Mouse (Mus musculus) layer of hippocampus, adult 2 months (tissue): ENCODE results near the gene Pcdh19. TPM values are rescaled to one million over a fixed set of nuclear protein-coding genes. Genes with fewer than 3 reads are reported as not detected.

ENCODE experiments used
- DNase-seq, 2 experiments: peaks; one replicate each; pipeline ENCODE4 v3.0.0; 2022; ENCODE audit warnings: low spot score in 2 of 2
- H3K27ac ChIP-seq: fragments of 200-600 bp; 2 replicates; pipeline ENCODE4 v1.8.1; 2022
- H3K4me3 ChIP-seq: fragments of 200-600 bp; 2 replicates; pipeline ENCODE4 v1.8.1; 2022; ENCODE audit warnings: mild to moderate bottlenecking
- CTCF ChIP-seq: fragments of 200-600 bp; conservative IDR thresholded peaks from 2 replicates; pipeline ENCODE4 v1.8.1; 2022; ENCODE audit warnings: antibody characterized with exemption, mild to moderate bottlenecking, moderate library complexity
- total RNA-seq, 2 experiments: library from RNA; stranded (reverse); gene quantifications; 2 replicates each; pipeline ENCODE4 v1.2.3; 2021

The Pcdh19 gene
- total RNA-seq, 2 experiments from 2014 or later: 67.1 to 80.2 TPM

GRCm38 (mm10) chrX:133688156-133688555 is 631 bp downstream of the Pcdh19 start:
- Histone ChIP-seq H3K27ac (peak overlapping the region; percentile 86), H3K4me3 (peak overlapping the region; percentile 71)
- no peak for DNase-seq
- TF ChIP-seq CTCF: no peak

DNA sequence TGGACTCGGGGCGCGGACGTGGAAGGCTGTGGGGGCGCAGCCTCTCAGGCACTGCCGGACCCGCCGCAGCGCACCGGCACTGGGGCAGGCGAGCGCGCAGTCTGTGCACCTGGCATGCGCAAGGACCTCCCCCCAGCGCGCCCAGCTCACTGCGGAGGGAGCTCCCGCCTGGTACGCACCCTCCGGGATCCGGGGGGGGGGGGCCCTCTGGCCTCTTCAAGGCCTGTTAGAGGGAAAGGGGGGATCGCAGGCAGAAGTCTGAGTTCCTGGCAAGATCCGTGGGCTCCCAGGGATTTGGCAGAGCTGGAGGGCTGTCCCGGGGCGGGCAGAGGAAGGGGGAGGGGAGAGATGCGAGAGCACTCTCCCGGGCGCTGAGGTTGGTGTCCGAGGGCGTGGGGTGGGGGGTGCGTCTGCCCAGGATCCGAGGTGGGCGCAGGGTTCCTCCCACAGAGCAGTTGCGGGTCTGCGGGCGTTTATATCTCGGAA is 1.1 kb downstream of the Pcdh19 start:
- no peak for DNase-seq
- no peak for TF ChIP-seq CTCF
- Histone ChIP-seq H3K27ac (peak overlapping the region; percentile 86), H3K4me3 (peak overlapping the region; percentile 71)

- Histone ChIP-seq H3K4me3 (peak overlapping the region; percentile 71), H3K27ac (peak overlapping the region; percentile 86; the same call in 1 of the 2 replicates)
- no peak for DNase-seq
- TF ChIP-seq CTCF: no peak
These were observed 2.1 kb downstream of the Pcdh19 start for GRCm38 (mm10) chrX:133686533-133687311.

DNA sequence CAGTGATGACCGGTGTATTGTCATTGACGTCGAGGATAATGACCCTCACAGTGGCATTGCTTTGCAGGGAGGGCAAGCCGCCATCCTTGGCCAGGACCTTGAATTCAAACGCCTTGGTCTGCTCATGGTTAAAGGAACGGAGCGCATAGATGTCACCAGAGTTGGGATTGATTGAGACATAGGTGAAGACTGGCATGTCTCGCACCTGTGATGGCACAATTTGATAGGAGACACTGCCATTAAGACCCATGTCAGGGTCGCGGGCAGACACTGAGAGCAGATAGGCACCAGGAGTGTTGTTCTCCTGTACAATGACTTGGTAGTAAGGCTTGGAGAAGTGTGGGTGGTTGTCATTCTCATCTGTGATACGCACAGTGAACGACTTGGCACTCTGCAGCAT is 3.2 kb downstream of the Pcdh19 start:
- peak overlapping the region; percentile 71 for H3K4me3 ChIP-seq
- no peak for TF ChIP-seq CTCF
- no peak for DNase-seq
- peak overlapping the region; percentile 86 for H3K27ac ChIP-seq

DNA sequence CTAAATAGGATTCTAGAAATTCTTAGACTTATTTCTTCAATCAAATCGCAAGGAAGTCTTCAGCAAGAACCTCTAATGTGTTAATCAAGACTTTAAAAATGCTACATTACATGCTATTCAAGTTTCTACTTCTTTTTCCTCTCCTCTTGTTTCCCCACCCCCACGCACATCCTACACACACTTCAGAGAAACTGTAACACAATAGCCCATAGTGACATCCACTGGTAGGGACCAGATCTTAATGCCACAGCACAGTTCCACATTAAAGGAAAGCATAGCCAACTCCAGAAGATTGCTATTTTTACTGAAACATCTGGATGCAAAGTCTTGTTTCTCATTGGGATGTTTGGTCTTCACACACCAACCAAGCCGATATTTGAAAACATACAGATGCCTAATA is 4.8 kb downstream of the Pcdh19 start:
- Histone ChIP-seq H3K27ac (peak overlapping the region; percentile 36; the same call in 1 of the 2 replicates), H3K4me3 (peak overlapping the region; percentile 71)
- no peak for TF ChIP-seq CTCF
- no peak for DNase-seq

- H3K27ac ChIP-seq: no peak overlapping the region
- TF ChIP-seq CTCF: no peak
- DNase-seq: no peak
- H3K4me3 ChIP-seq: no peak overlapping the region
These were observed 13.7 kb downstream of the Pcdh19 start for GRCm38 (mm10) chrX:133675121-133675520.

- no peak overlapping the region for H3K4me3 ChIP-seq
- TF ChIP-seq CTCF: no peak
- H3K27ac ChIP-seq: no peak overlapping the region
- DNase-seq: no peak
These were observed 15.0 kb downstream of the Pcdh19 start for GRCm38 (mm10) chrX:133673796-133674195.

DNA sequence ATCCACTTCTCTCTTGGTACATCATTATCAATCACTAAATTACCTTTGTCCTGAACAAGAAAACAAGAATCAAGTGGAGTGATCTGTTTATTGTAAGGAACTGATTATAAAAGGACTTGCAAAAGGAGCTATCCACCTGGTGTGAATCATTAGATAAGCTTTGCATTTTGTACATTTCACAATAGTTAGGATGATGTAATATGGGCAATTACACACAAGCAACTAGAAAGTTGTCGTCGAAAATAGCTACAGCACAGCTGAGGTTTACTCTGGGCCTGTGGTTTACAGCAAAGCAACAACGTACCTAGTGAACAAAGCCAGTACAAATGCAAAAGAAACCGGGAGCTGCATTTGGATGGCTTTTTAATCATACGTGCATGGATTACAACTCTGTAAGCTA is 28.7 kb downstream of the Pcdh19 start:
- no peak overlapping the region for H3K27ac ChIP-seq
- no peak overlapping the region for H3K4me3 ChIP-seq
- TF ChIP-seq CTCF: no peak
- no peak for DNase-seq

- DNase-seq: no peak
- H3K4me3 ChIP-seq: peak overlapping the region; percentile 31; the same call in 1 of the 2 replicates
- H3K27ac ChIP-seq: peak overlapping the region; percentile 28; the same call in 1 of the 2 replicates
- peak; percentile 81 for TF ChIP-seq CTCF
These were observed 31.2 kb downstream of the Pcdh19 start for GRCm38 (mm10) chrX:133657308-133658302.

DNA sequence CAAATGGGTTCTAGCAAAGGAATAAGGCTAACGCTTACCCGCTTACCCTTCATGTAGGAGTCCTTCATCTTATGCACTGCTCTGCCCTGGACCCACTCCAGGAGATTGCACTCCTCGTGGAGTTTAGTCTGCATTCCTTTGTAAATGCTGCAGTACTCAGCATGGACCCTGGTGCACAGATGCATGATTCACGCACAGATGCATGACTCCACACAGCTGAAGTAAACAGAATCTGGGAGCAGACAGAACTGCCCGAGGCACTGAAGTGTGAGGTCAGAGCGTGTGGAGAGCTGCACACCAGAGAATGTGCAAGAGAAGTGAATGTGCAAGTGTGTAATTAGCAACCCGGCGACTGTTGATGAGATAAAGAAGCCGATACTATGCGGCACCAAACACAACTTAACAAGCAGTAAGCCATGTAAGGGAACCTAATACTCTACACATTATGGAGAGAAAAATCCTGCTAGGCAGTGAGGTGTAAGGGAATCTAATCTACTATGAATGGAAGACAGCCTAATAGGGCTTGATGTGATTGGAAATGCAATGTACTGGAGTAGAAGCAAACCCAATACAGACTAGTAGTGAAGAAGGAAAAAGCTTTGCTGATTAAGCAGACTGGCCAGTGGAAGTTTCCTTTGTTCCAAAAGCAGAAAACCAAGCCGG is 32.8 kb downstream of the Pcdh19 start:
- no peak for DNase-seq
- 0 out of 2 replicates have a peak overlapping the region, but pooled peaks have one; percentile 36 for H3K27ac ChIP-seq
- TF ChIP-seq CTCF: no peak
- no peak overlapping the region for H3K4me3 ChIP-seq

- TF ChIP-seq CTCF: no peak
- DNase-seq: no peak
- Histone ChIP-seq H3K27ac (no peak overlapping the region), H3K4me3 (no peak overlapping the region)
These were observed 33.6 kb downstream of the Pcdh19 start for GRCm38 (mm10) chrX:133655196-133655595.

DNA sequence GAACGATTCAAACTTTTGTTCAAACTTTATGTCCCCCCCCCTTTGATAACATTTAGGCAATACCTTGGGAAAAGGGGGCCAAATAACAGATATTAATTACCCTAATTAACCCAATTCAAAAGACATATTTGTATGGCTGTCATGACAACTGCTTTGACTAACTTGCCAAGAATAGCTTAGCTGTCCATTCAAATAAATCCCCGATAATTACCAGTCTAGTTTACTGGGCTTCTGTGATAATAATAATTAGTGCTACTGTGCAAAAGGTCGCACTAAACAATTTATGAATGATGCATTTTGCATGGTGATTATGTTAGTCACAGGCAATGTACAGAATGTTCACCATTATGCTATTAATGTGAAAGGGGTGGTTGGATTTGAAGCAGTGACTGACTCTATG is 35.7 kb downstream of the Pcdh19 start:
- Histone ChIP-seq H3K27ac (no peak overlapping the region), H3K4me3 (no peak overlapping the region)
- TF ChIP-seq CTCF: no peak
- no peak for DNase-seq
